Mouse (Mus musculus): ENCODE data around the gene Psmb7.

DNA sequence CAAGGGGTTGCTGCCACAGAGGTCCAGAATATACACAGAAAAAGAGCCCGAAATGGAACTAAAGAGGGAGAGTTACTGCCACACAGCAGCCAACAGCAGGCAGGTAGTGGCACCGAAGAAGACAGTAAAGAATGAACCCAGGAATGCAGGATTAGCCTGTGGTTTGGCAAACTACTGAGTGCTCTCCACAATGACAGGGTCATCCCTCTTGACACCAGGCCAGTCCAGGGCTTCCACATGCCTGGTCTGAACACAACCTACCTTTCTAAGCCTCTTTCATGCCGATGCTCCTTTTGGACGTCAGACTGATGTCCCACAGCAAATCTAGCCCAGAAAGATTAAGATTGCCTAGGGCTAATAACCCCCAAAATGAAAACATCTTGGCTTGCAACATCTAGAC is 15.1 kb downstream of the Psmb7 start:
- no peak for TF ChIP-seq POLR2A (IDR thresholded peaks at IDR 0.05; ENCODE audit: borderline replicate concordance, extremely low read depth, insufficient read depth, insufficient read length, poor library complexity, severe bottlenecking)
- no peak for TF ChIP-seq CTCF (IDR thresholded peaks at IDR 0.05; ENCODE audit: borderline replicate concordance, extremely low read depth, insufficient read depth, insufficient read length)
